Mouse (Mus musculus): Measurements from ENCODE around the gene Cops3.

DNA sequence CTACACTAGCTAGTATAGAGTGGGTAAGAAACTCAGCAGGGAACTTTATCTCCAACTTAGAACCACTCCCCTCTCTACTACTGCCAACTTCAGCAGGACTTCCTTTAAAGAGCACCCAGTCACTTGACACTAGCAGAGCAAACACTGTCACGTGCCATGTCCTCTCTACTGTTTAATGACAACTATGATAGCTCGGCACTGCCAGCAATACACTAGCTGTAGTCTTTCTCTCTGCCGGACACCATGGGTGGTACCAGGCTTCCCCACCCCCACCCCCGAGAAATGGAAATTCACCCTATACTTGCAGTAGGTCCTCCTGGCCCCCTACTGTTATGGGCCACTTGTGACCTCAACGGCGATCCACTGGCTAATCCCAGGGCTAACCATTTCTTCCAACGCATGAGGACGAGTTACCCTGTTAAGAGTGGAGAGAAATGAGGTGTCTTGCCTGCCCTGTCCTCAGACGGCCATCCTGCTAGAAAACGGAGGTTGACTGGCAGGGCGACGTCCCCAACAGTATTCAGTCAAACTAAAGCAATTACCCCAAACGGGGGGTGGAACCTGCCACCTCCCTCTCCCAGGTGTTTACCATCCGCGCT, 30.5 kb downstream of the Cops3 start:
- TF ChIP-seq CTCF (IDR thresholded peaks at IDR 0.05; ENCODE audit: low read depth) (no peak), EP300 (optimal IDR thresholded peaks at IDR 0.05) (no peak)

Data from stomach, postnatal 0 days (tissue).